Mouse (Mus musculus) lung, postnatal 4 days (tissue): Measurements from ENCODE around the gene Dcst1.

Experiments used
- DNase-seq, 2 experiments: peaks; one replicate each; pipeline ENCODE4 v3.0.0; 2021

Dcst1 gene

GRCm38 (mm10) chr3:89330948-89331347 is 34.1 kb downstream of the Dcst1 start:
- DNase-seq, result peak in 1 of 2 experiments; percentile 27

GRCm38 (mm10) chr3:89330346-89330745 is 34.7 kb downstream of the Dcst1 start:
- no peak for DNase-seq

DNA sequence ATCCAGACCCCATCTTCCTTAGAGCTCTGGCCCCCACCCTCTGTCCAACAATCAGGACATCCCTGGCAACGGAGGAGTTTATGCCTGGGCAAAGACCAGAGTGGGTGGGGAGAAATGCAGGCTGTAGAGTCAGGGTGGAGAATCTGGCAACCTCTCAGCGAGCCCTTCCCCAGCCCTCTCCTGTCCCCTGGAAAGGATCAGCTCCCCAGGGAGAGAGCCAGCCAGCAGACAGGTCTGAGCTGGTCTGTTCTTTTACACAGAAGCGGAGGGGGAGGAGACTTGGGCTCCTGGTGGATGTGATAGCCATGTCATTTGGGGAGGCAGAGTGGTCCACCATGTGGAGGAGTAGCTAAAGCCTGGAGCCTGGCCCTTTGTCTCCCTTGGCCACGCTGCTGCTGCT is 36.4 kb downstream of the Dcst1 start:
- peak in 1 of 2 experiments; percentile 20 for DNase-seq

- peak in 1 of 2 experiments; percentile 20 for DNase-seq
These were observed 37.6 kb downstream of the Dcst1 start for GRCm38 (mm10) chr3:89327371-89327870.

DNA sequence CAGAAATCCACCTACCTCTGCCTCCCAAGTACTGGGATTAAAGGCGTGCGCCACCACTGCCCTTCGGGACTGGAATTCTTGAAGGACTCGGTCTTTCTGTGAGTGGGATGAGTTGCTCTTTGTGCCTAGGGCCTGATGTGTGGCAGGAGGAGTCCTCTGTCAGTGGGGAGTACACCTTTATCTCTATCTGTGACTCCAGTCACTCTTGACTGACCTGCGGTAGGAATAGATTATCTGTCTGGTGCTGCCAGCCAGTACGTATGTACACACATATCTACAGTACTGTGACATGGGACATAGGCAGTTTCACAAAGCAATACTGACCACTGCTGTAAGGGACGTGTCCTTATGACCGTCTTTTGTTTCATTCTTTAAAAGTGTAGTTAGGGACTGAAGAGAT is 39.2 kb downstream of the Dcst1 start:
- DNase-seq, result no peak

GRCm38 (mm10) chr3:89322514-89323165 is 42.4 kb downstream of the Dcst1 start, which contains the start of gene Efna3:
Gene Efna3 (minus strand): TSS chr3:89322965.
- DNase-seq, result peak; percentile 81 to 83

- DNase-seq, result no peak
These were observed 42.9 kb downstream of the Dcst1 start for GRCm38 (mm10) chr3:89322131-89322500.

- DNase-seq, result peak in 1 of 2 experiments; percentile 32
These were observed 43.6 kb downstream of the Dcst1 start for GRCm38 (mm10) chr3:89321183-89322130.

DNA sequence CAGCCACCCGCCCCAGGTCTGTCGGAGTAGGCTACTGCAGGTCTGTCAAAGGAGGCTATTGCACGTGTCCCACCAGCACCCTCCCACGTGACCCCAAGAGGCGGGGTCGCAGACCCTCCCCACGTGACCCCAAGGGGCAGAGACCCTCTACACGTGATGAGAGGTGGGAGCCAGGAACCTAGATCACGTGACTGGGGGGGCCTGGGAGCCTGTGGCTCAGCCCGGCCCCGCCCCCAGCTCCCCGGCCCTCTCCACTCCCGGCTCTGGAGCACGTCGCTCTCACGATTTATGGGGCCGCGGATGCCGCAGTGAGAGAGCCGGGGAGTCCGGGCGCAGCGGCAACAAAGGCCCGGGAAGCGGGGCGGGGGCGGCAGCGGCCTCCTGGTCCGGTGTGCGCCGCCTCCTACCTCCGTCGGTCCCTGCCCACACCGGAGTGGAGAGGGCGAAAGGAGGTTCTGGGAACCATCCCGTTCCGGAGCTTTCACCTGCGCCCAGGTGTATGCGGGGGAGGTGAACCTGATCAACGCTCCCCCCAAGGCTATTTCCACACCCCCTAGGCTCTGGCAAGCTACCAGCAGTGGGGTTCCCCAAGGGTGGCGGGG is 44.4 kb downstream of the Dcst1 start:
- peak in 1 of 2 experiments; percentile 45 for DNase-seq

- peak in 1 of 2 experiments; percentile 34 for DNase-seq
These were observed 45.3 kb downstream of the Dcst1 start for GRCm38 (mm10) chr3:89319591-89320350.

DNA sequence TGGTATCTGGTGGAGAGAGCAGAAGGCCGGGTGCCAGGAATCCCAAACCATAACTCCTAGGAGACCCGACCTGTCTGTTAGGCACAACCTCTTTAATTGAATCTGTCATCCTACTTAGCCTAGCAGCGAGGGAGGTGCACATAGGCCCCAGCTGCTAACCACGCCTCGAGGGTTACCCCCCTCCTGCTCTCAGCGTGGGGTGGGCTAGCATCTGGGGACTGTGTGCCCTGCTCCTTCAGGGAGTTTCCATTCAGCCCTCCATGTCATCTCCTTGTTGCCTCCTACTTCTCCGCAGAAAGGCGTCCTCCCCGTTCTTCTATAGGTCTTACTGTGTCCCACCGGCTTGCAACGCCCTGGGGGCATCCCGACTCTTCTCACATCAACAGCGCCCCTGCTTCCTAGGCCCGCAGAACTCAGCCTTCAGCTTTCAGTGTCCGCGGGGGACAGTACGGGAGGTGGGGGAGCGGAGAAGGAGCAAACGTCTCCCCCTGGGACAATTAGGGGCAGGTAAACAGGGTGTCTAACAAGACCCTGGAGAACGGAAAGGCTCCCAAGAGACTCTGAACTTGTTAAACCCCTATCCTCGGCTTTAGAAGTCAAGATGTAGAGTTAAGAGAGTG is 46.0 kb downstream of the Dcst1 start:
- no peak for DNase-seq

DNA sequence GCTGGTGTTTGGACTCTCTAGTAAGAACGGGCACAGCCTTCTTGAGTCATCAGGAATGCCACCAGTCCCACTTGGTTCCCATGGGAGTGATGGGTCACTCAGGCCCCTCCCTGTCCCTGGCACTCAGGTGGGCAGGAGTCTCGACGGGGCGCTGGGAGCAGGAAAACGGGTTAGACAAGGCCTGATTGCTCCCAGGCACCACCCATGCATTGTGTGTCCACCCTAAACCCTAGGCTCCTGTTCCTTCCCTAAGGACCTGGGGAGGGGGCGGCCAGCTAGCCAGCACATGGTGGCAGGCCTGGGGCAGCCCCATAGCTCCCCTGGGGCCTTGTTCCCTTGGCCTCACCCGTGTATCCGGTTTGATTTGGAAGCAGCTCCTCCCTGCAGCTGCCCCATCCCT is 46.7 kb downstream of the Dcst1 start:
- peak in 1 of 2 experiments; percentile 29 for DNase-seq

DNA sequence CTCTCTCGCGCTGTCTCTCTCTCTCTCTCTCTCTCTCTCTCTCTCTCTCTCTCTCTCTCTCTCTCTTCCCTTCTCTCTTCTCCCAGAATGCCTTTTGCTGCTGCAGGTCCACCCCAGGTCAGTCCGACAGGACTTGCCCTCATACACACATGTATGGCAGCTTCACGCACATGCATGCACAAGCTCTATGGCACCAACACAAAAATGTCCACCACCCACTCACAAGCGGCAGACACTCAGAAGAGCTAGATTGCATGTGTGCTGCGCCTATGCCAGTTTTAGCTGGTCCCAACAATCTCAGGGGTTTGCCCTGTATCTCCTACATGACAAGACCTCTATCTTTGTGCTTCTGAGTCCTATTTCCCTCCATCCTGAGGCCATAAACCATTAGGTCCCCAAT is 47.8 kb downstream of the Dcst1 start:
- DNase-seq, result no peak

DNA sequence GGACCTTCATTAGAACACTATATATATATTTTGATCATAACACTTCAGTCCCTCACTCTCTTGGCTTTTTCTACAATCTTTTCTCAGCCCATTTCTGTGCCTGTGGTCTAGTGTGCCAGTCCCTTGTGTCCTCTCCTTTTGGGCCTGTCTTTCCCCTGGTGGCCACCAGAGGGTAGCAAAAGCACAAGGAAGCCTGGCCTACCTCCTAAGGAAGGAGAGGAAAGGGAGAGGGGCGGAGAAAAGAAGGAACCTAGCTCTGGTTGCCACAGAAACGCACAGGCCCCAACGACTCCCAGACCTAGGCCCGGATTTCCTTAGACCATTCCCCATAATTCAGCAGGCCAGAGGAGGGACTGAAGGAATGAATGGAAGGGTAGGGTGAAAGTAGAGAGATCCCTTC is 48.2 kb downstream of the Dcst1 start:
- peak; percentile 84 to 89 for DNase-seq

- peak in 1 of 2 experiments; percentile 35 for DNase-seq
These were observed 48.9 kb downstream of the Dcst1 start for GRCm38 (mm10) chr3:89315930-89316831.

GRCm38 (mm10) chr3:89315195-89315929 is 49.7 kb downstream of the Dcst1 start:
- DNase-seq, result peak; percentile 87 to 90

- peak; percentile 52 to 71 for DNase-seq
These were observed 50.3 kb downstream of the Dcst1 start for GRCm38 (mm10) chr3:89314791-89315190.

DNA sequence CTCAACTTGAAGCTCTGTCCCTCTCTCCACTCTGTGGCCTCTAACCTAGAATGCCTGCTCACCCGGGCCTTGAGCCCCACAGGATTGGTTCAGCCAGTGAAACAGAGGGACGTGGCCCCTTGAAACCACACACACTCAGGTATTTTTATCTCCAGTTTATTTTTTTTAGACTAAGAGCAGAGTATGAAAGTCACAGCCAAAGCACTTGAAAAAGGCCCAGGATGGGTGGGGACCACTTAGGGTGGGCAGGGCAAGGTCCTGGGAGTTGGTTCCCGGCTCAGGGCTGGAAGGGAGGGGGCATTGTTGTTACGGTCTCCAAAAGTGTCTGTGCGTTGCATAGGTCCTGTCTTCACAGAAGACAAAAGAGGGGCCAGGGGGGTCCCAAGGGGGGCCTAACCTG is 50.7 kb downstream of the Dcst1 start:
- DNase-seq, result peak; percentile 62 to 83

DNA sequence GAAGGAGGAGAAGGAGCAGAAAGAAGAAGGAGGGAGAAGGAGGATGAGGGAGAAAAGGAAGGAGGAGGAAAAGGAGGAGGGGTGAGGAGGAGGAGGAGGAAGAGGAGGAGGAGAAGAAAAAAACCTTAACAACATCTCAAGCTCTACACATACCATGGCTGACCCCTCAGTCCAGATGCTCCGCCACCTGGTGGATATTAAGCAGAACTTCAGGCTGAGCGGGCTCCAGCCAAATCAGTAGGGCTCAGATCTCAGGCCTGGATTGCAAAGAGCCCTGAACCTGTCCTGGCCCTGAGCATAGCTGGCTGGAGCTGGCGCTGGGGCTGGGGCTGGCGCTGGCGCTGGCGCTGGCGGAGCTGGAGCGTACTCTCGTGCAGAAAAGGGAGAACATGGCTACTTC is 57.0 kb downstream of the Dcst1 start:
- peak; percentile 68 to 81 for DNase-seq
